Mouse (Mus musculus) hindbrain, embryonic 11.5 days (tissue): ENCODE data around the gene Trp53bp1. TPM values are rescaled to one million over a fixed set of nuclear protein-coding genes. Genes with fewer than 3 reads are reported as not detected.

Experiments used
- ATAC-seq: fragments of 200-750 bp; cut with Nextera tagmentation; 2 replicates; pipeline ENCODE4 v1.8.0; 2017; ENCODE audit warnings: mild to moderate bottlenecking, moderate TSS enrichment, moderate library complexity; ENCODE audit not compliant: low FRiP score
- DNase-seq: peaks from one replicate; pipeline ENCODE4 v3.0.0-alpha.2; 2015; ENCODE audit warnings: low spot score
- H3K27ac ChIP-seq: fragments of 300-500 bp; sonication (generic); 2 replicates; pipeline ENCODE4 v1.5.1; 2014; ENCODE audit warnings: mild to moderate bottlenecking, low read depth, low read length
- H3K27me3 ChIP-seq: fragments of 300-500 bp; sonication (generic); 2 replicates; pipeline ENCODE4 v1.6.1; 2014; ENCODE audit warnings: mild to moderate bottlenecking, low read length, moderate library complexity, mixed read lengths; ENCODE audit not compliant: control insufficient read depth, insufficient read depth
- H3K36me3 ChIP-seq: fragments of 300-500 bp; sonication (generic); 2 replicates; pipeline ENCODE4 v1.6.1; 2014; ENCODE audit warnings: mild to moderate bottlenecking, low read length, moderate library complexity, mixed read lengths; ENCODE audit not compliant: control insufficient read depth, insufficient read depth
- H3K4me1 ChIP-seq: fragments of 300-500 bp; sonication (generic); replicated peaks from 2 replicates; pipeline ENCODE4 v1.6.1; 2014; ENCODE audit warnings: low read length, mixed read lengths; ENCODE audit not compliant: control insufficient read depth, insufficient read depth
- H3K4me2 ChIP-seq: fragments of 300-500 bp; sonication (generic); replicated peaks from 2 replicates; pipeline ENCODE4 v1.6.1; 2014; ENCODE audit warnings: mild to moderate bottlenecking, low read depth, low read length
- H3K4me3 ChIP-seq: fragments of 300-500 bp; sonication (generic); 2 replicates; pipeline ENCODE4 v1.5.1; 2014; ENCODE audit warnings: low read depth, low read length
- H3K9ac ChIP-seq: fragments of 300-500 bp; sonication (generic); 2 replicates; pipeline ENCODE4 v1.6.1; 2014; ENCODE audit warnings: low read depth, low read length
- H3K9me3 ChIP-seq: fragments of 300-500 bp; sonication (generic); 2 replicates; pipeline ENCODE4 v1.6.1; 2016; ENCODE audit warnings: low read length; ENCODE audit not compliant: control insufficient read depth
- WGBS: fragments of 180-500 bp; shearing (Covaris S2); extraction: QIAGEN DNeasy Blood & Tissue Kit; methylation state at CpG from one replicate; pipeline ENCODE4 v1.1.7; 2014; 5-methylcytosine and 5-hydroxymethylcytosine counted together
- polyA plus RNA-seq: library from polyadenylated mRNA; unstranded; fragments of >200 nt; fragmentation: Nextera tagmentation; extraction: Ambion mirVana; gene quantifications from 2 replicates; pipeline ENCODE4 v1.2.1, GENCODE M21; 2014

Gene Trp53bp1
- polyA plus RNA-seq, 1 experiment from 2014 or later, result 164 TPM

DNA sequence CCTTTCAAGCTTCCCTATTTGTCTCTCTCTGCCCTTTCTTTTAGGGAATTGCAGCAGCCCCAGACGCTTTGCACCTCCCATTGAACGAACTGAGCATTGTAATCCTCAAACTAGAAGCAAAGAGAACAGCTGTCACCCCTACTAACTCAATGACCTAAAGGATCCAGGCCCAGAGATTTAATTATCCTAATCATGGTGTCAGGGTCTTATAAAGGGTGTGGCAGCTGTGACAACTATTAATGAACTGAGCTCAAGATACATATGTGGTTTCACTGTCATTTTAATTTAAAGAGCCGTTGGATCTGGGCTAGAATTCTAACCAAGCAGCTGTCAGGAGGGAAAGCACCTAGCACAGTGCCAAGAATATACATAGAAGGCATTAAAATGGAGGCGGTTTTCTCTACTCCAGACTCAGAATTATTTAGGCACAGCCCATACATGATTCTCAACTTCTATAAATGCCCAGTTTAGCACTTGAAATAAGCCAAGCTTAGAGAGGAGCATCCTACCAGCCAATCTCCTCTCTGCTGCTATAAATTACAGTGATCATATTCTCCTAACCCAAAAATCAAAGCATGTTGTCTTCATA is 815 bp upstream of the Trp53bp1 start:
- Histone ChIP-seq H3K4me2 (peak overlapping the region; percentile 46), H3K9ac (peak overlapping the region; percentile 32; the same call in 1 of the 2 replicates), H3K9me3 (no peaks in the 10 kb centered on the region), H3K27ac (peak overlapping the region; percentile 91), H3K4me3 (peak overlapping the region; percentile 85; the same call in 1 of the 2 replicates), H3K4me1 (no peaks in the 10 kb centered on the region), H3K36me3 (peaks cover 3% of the 10 kb centered on the region), H3K27me3 (no peaks in the 10 kb centered on the region)
- peak; percentile 23 for DNase-seq
- WGBS, result 26% methylated on average over 4 of the region's 4 CpGs
- peak; percentile 60 for ATAC-seq

- WGBS, result under 1% methylated on average over 29 of the region's 35 CpGs
- Histone ChIP-seq H3K9ac (peak overlapping the region; percentile 83), H3K4me1 (no peaks in the 10 kb centered on the region), H3K4me2 (peak overlapping the region; percentile 49), H3K36me3 (peaks cover 3% of the 10 kb centered on the region), H3K9me3 (no peaks in the 10 kb centered on the region), H3K4me3 (peak overlapping the region; percentile 85), H3K27ac (peak overlapping the region; percentile 91), H3K27me3 (no peaks in the 10 kb centered on the region)
- DNase-seq, result no peak
- peak; percentile 85 for ATAC-seq
Observed at GRCm38 (mm10) chr2:121270521-121271235, 529 bp downstream of the Trp53bp1 start.

DNA sequence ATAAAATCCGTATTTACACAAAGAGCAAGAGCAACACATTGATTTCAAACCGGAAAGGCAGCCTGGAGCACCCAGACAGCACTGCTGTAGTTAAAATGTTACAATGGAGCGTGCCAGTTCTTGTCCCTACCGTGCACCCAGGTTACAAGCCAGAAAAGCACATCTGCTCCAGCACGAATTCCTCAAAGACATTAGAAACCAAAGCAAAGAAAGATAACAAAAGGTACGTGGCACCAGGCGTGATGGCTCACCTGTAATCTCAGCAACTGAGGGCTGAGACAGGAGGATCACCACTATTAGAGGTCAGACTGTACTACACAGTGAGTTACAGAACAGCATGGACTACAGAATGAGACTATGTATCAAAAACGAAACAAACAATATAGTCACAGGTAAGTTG is 2.8 kb downstream of the Trp53bp1 start:
- 84% methylated on average over 8 of the region's 8 CpGs for WGBS
- Histone ChIP-seq H3K36me3 (peaks cover 3% of the 10 kb centered on the region), H3K4me3 (no peak overlapping the region), H3K9ac (no peak overlapping the region), H3K4me1 (no peaks in the 10 kb centered on the region), H3K27ac (no peak overlapping the region), H3K9me3 (no peaks in the 10 kb centered on the region), H3K27me3 (no peaks in the 10 kb centered on the region), H3K4me2 (no peak overlapping the region)
- no peak for ATAC-seq
- no peak for DNase-seq

DNA sequence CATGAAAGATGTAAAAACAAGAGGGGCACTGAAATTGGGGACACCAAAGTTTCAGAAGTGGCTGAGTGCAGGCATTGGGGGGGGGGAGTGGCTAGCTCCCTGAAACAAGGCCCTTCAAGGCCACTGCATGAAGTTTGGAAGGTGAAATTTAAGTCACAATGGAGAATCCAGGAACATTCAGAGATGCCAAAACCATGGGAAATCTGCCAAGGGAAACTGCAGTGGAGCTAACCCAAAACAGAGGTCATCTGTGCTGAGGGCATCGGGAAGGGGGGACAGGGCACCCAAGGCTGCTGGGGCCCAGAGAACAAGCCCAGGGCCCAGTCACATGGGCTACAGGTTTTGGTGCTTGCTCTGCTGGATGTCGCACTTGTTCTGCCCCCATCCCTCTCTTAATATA is 21.4 kb downstream of the Trp53bp1 start:
- Histone ChIP-seq H3K27ac (no peak overlapping the region), H3K36me3 (peaks cover 25% of the 10 kb centered on the region), H3K27me3 (no peaks in the 10 kb centered on the region), H3K9ac (no peak overlapping the region), H3K4me1 (no peaks in the 10 kb centered on the region), H3K4me2 (no peak overlapping the region), H3K4me3 (no peak overlapping the region), H3K9me3 (no peaks in the 10 kb centered on the region)
- WGBS, result 94% methylated on average over 2 of the region's 2 CpGs
- no peak for DNase-seq
- ATAC-seq, result no peak

DNA sequence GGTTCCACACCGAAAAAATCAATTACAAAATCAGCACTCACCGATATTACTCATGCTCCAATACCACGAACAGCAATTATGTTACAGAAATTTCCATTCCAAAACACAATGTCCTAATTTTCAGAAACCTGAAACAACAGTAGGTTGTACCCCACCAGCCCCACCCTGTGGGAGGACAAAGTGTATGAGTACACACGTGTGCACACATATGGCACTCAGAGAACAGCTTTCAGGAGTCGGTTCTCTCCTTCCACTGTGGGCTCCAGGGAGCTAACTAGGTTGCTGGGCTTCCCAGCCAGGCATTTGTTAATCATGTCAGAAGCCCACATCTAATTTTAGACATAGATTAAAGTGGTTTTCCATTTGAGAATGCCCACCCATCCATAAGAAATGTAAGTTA is 27.1 kb downstream of the Trp53bp1 start:
- no peak overlapping the region for H3K4me2 ChIP-seq
- H3K27me3 ChIP-seq, result no peaks in the 10 kb centered on the region
- H3K4me1 ChIP-seq, result no peaks in the 10 kb centered on the region
- 96% methylated on average over 5 of the region's 5 CpGs for WGBS
- H3K27ac ChIP-seq, result no peak overlapping the region
- no peak for DNase-seq
- H3K9ac ChIP-seq, result no peak overlapping the region
- peaks cover 7% of the 10 kb centered on the region; the same call in 1 of the 2 replicates for H3K36me3 ChIP-seq
- no peak for ATAC-seq
- no peaks in the 10 kb centered on the region for H3K9me3 ChIP-seq
- no peak overlapping the region for H3K4me3 ChIP-seq

DNA sequence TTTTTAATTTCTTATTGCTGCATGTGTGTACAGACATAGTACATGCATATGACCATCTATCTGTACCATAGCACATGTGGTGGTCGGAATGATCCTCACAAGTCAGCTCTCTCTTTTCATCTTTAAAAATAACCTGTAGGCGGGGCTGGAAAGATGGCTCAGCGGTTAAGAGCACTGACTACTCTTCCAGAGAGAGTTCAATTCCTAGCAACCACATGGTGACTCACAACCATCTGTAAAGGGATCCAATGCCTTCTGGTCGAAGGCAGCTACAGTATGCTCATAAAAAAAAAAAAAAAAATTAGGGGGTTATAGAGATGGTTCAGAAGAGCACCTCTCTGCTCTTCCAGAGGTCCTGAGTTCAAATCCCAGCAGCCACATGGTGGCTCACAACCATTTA is 31.8 kb downstream of the Trp53bp1 start:
- no peak for ATAC-seq
- 89% methylated on average over 4 of the region's 4 CpGs for WGBS

GRCm38 (mm10) chr2:121235460-121236072 is 35.6 kb downstream of the Trp53bp1 start:
- WGBS, result 90% methylated on average over 8 of the region's 8 CpGs
- no peaks in the 10 kb centered on the region for H3K27me3 ChIP-seq
- H3K9me3 ChIP-seq, result no peaks in the 10 kb centered on the region
- peaks cover 16% of the 10 kb centered on the region for H3K36me3 ChIP-seq
- H3K9ac ChIP-seq, result no peak overlapping the region
- ATAC-seq (no peak), DNase-seq (no peak)
- H3K4me1 ChIP-seq, result no peaks in the 10 kb centered on the region
- H3K4me2 ChIP-seq, result no peak overlapping the region
- no peak overlapping the region for H3K4me3 ChIP-seq
- H3K27ac ChIP-seq, result no peak overlapping the region

More for the DNA sequence above, 31.8 kb downstream of the Trp53bp1 start:
- Histone ChIP-seq H3K4me3 (no peak overlapping the region), H3K27me3 (no peaks in the 10 kb centered on the region), H3K4me1 (no peaks in the 10 kb centered on the region), H3K36me3 (peaks cover 15% of the 10 kb centered on the region), H3K9me3 (no peaks in the 10 kb centered on the region), H3K4me2 (no peak overlapping the region), H3K27ac (no peak overlapping the region), H3K9ac (no peak overlapping the region)
- DNase-seq, result no peak

- no peaks in the 10 kb centered on the region for H3K4me1 ChIP-seq
- peaks cover 12% of the 10 kb centered on the region for H3K36me3 ChIP-seq
Observed at GRCm38 (mm10) chr2:121228135-121228534, 43.1 kb downstream of the Trp53bp1 start.

More at GRCm38 (mm10) chr2:121228135-121228534, 43.1 kb downstream of the Trp53bp1 start:
- no peaks in the 10 kb centered on the region for H3K9me3 ChIP-seq
- H3K27ac ChIP-seq, result no peak overlapping the region
- DNase-seq, result no peak
- no peak overlapping the region for H3K4me3 ChIP-seq
- H3K9ac ChIP-seq, result no peak overlapping the region
- no peak overlapping the region for H3K4me2 ChIP-seq
- 88% methylated on average over 4 of the region's 4 CpGs for WGBS
- H3K27me3 ChIP-seq, result no peaks in the 10 kb centered on the region
- ATAC-seq, result no peak
